Mouse (Mus musculus) thymus, postnatal 25 days (tissue): Measurements from ENCODE around the gene Map3k9.

Source experiments
- DNase-seq: peaks from one replicate; pipeline ENCODE4 v3.0.0; 2022

Gene Map3k9

GRCm38 (mm10) chr12:81698011-81698410 lies 83.0 kb downstream of the Map3k9 start:
- no peak for DNase-seq

GRCm38 (mm10) chr12:81691177-81691730 lies 89.7 kb downstream of the Map3k9 start:
- no peak for DNase-seq

GRCm38 (mm10) chr12:81690751-81691150 lies 90.2 kb downstream of the Map3k9 start:
- no peak for DNase-seq

- no peak for DNase-seq
Observed at GRCm38 (mm10) chr12:81690111-81690510, 90.9 kb downstream of the Map3k9 start.

- no peak for DNase-seq
Observed at GRCm38 (mm10) chr12:81689505-81690056, 91.4 kb downstream of the Map3k9 start.

GRCm38 (mm10) chr12:81688537-81688936 lies 92.4 kb downstream of the Map3k9 start:
- DNase-seq, result no peak

- DNase-seq, result no peak
Observed at GRCm38 (mm10) chr12:81687873-81688272, 93.1 kb downstream of the Map3k9 start.

GRCm38 (mm10) chr12:81686406-81687117 lies 94.4 kb downstream of the Map3k9 start:
- no peak for DNase-seq

- no peak for DNase-seq
Observed at GRCm38 (mm10) chr12:81685981-81686380, 95.0 kb downstream of the Map3k9 start.

- no peak for DNase-seq
Observed at GRCm38 (mm10) chr12:81684096-81684495, 96.9 kb downstream of the Map3k9 start.

- DNase-seq, result no peak
Observed at GRCm38 (mm10) chr12:81683395-81683794, 97.6 kb downstream of the Map3k9 start.

- no peak for DNase-seq
Observed at GRCm38 (mm10) chr12:81679807-81680529, 101.0 kb downstream of the Map3k9 start.

GRCm38 (mm10) chr12:81675557-81675956 lies 105.4 kb downstream of the Map3k9 start:
- DNase-seq, result no peak
